Mouse (Mus musculus) heart, postnatal 10 days (tissue): ENCODE data around the gene Epsti1. TPM values are rescaled to one million over a fixed set of nuclear protein-coding genes. Genes with fewer than 3 reads are reported as not detected.

ENCODE experiments used
- DNase-seq, 2 experiments: peaks; one replicate each; pipeline ENCODE4 v3.0.0; 2021
- intact Hi-C: fragments of 180-260 bp; cut with DNase I; formaldehyde crosslinking; loops from one replicate; pipeline ENCODE4 v1.15.1; 2025
- total RNA-seq, 2 experiments: library from RNA; stranded (reverse); gene quantifications; 2 replicates each; pipeline ENCODE4 v1.2.3; 2021

Gene Epsti1
- total RNA-seq, 2 experiments from 2014 or later, result 0.47 to 0.53 TPM

DNA sequence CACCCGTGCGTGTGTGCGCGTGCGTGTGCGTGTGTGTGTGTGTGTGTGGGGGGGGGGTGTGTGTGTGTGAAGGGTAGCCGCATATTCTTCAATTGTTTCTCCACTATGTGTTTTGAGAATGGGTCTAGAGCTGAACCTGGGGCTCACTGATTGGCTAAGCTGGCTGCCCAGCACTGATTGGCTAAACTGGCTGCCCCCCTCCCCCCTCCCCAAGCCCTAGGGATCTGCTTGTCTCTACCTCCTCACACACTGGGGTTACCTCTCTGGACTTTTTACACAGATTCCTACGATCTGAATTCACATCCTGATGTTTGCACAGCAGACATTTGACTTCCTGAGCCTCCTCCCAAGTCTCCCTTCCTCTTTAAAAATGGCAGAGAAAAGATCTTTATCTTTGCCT is 17.6 kb downstream of the Epsti1 start:
- intact Hi-C loops, result loop anchor here (10.0 kb wide), 1 partner anchor 447 kb away; no protein-coding TSS in a partner anchor
- no peak for DNase-seq

DNA sequence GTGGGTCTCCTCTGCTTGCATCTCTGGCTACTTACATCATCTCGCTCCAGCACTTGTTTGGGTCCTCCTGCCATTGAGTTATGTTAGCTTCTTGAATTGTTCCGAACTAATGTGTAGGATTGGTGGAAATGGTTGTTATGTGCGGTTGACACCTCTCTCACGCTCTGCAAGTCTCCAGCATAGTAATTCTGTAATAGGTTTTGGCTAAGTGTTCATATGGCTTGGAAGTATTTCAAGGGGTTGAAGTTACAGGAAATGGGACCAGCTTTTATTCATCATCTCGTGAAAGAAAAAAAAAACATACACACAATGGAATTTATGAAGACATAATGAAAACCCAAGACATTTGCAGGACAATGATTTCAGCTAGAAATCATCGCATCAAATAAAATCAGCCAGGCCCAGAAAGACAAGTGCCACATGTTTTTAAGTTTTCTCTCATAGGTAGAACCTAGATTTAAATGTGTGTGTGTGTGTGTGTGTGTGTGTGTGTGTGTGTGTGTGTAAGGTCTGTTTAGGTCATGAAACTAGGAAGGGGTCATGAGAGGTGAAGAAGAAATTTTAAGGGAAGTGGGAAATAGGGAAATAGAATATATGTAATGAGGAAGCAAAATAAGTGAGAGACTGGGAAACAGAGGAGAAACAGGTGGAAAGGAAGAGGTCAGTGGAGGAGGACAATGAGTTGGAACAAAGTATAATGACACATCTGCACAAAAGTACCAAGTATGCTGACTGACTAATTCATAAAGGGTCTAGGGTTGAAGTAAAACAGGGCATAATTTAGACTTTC is 19.2 kb downstream of the Epsti1 start:
- intact Hi-C loops, result loop anchor here (10.0 kb wide), 1 partner anchor 448 kb away; no protein-coding TSS in a partner anchor
- DNase-seq, result no peak

DNA sequence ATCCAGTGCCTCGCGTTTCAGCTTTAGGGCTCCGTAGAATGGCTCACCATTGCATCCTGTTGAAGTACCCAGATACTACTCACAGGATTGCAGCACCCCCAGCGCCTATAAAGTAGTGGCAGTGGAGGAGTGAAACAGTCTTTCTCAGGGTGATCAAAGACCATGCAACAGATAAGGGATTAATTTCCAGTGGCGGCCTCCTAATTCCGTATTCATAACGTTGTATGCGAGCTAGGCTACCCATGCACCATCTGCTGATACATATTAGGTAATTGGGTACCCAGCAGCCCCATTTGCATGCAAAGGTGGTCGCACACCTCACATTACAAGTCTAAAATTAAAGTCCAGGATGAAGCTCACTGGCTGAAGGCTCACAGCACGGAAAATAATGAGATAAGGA is 21.4 kb downstream of the Epsti1 start:
- intact Hi-C loops, result loop anchor here (5.0 to 10.0 kb wide), 2 partner anchors 451 to 873 kb away; no protein-coding TSS in a partner anchor
- no peak for DNase-seq

DNA sequence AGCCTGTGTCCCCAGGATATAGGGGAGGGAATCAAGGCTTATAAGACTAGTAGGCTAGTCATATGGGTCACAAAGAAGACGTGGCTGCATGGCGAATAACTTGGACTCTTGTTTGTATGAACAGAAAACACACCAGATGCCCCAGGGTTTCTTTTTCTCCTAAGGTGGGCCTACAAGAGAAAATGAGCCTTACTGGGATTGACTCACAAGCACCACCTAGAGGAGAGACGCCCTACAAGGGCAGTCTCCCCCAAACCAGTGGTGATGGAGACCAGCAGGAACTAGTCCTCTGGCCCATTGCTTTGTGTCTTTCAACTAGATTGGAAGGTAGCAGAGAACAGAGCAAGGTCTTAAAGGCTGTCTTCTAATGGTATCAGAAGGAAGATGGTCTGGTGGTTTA is 22.7 kb downstream of the Epsti1 start:
- DNase-seq, result peak; percentile 20 to 53
- intact Hi-C loops, result loop anchor here (5.0 to 10.0 kb wide), 2 partner anchors 452 to 874 kb away; no protein-coding TSS in a partner anchor

DNA sequence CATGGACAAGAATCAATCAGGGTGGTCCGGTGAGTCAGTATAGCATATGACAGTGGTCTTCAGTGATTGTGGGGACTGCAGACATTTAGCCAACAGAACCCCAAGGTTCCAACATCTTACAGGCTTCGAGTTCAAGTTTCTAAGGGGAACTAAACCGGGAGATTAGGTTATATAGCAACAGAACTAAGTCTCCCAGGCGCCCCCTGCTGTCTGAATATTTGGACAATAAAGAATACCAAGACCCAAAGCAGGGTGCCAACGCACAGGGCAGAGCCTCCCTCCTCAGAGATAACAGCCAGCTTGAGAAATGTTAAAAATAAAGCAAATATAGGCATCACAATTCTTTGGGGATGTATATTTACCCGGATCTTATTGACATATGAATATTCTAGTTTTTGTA is 24.0 kb downstream of the Epsti1 start:
- peak; percentile 74 to 82 for DNase-seq
- intact Hi-C loops, result loop anchor here (1.0 to 10.0 kb wide), 3 partner anchors 453 to 876 kb away; no protein-coding TSS in a partner anchor

- intact Hi-C loops, result loop anchor here (1.0 to 10.0 kb wide), 3 partner anchors 454 to 876 kb away; no protein-coding TSS in a partner anchor
- no peak for DNase-seq
Observed at GRCm38 (mm10) chr14:77928653-77929052, 24.6 kb downstream of the Epsti1 start.

- no peak for DNase-seq
- intact Hi-C loops, result loop anchor here (5.0 to 10.0 kb wide), 2 partner anchors 454 to 877 kb away; no protein-coding TSS in a partner anchor
Observed at GRCm38 (mm10) chr14:77929139-77929678, 25.2 kb downstream of the Epsti1 start.

DNA sequence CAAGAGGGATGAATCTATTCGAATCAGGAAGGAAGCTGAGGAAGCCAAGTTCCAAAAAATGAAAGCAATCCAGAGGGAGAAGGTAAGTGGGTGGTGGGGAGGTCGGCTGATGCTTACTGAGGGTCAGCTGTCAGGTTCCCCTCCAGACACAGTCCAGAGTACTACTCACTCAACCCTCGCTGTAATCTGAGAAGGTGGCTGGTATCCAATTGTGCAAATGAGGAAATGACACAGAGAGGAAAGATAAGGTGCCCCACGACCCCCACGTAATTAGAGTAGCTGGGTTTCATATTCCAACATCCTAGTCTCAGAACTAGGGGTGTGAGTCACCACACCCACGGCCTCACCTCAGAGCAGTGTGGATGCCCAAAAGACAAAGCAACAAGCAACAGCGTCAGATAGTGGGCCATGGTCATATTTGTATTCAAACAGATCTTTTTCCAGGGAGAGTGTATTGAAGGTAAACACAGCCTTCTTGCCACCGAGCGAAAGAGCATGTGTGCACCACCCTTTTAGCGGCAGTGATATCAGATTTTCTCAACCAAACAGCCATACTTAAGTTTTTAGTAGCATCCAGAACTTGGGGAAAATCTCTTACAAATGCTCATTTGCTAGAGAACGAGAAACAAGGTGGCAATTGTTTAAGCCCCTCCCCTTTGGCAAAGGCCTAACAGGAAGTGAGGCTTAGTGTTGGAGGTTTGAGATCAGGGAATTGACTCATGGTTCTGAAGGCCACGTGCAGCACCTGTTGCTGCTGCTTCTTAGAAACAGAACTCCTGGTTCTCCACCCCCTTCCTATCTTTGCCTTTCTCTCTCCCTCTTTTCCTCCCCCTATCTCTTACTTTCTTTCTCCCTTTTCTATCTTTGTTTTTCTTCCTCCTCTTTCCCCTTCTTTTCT is 28.4 kb downstream of the Epsti1 start:
- intact Hi-C loops, result no loop called here

DNA sequence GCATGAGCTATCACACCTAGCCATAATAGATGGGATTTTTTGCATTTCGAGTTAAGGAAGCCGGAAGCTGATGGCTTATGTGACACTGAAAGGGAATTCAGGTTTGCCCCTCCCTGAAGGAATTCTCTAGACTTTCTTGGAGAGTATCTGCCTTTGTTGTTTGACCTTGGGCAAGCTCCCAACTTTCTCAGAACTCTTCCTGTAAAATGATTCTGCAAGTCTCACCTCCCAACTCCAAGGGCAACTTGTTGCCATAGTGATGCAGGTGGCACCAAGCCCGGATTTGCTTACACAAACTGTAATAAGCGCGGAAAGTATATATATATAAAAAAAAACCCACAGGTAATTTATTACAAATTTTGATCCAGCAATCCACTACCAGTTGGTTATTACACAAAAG is 29.2 kb downstream of the Epsti1 start:
- peak; percentile 12 to 27 for DNase-seq
- intact Hi-C loops, result no loop called here

More for the DNA sequence above, 28.4 kb downstream of the Epsti1 start:
- no peak for DNase-seq

DNA sequence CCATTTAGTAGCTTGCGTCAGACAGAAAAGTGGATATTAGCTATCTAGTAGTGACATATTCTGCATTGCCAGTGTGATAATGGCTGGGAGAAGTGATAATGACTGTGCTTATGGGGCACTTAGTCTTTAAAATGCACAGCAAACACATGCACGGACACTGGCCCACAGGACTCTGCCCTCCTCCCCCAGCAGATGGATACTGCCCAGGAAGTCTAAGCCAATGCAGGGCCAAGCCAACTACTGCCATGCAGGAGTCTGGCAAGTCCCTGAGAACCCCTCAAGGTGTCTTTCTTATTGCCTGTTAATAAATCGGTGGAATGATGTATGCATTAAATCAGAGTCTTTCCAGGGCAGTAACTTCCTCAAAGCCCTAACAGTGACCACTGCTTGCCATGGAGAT is 30.4 kb downstream of the Epsti1 start:
- intact Hi-C loops, result no loop called here
- DNase-seq, result no peak

- intact Hi-C loops, result no loop called here
- no peak for DNase-seq
Observed at GRCm38 (mm10) chr14:77941105-77941504, 37.1 kb downstream of the Epsti1 start.

DNA sequence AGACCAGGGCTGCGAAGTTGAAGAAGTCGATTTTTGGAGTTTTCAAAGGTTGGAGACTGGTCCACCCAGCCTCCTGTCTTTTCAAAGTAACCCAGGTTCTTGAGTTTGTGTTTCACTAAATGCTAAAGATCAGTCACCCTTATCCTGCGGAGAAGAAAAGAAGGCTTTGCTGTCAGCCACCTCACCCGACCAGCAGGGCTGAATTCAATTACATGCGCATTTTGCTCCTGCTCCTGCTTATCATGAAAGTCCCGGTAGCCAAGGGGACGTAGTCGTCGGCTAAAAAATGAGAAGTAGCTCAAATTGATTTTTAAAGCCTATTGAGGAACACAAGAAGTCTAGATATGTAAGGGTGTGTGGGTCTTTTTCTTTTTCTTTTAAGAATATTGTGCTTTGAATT is 38.2 kb downstream of the Epsti1 start:
- intact Hi-C loops, result no loop called here
- DNase-seq, result no peak

DNA sequence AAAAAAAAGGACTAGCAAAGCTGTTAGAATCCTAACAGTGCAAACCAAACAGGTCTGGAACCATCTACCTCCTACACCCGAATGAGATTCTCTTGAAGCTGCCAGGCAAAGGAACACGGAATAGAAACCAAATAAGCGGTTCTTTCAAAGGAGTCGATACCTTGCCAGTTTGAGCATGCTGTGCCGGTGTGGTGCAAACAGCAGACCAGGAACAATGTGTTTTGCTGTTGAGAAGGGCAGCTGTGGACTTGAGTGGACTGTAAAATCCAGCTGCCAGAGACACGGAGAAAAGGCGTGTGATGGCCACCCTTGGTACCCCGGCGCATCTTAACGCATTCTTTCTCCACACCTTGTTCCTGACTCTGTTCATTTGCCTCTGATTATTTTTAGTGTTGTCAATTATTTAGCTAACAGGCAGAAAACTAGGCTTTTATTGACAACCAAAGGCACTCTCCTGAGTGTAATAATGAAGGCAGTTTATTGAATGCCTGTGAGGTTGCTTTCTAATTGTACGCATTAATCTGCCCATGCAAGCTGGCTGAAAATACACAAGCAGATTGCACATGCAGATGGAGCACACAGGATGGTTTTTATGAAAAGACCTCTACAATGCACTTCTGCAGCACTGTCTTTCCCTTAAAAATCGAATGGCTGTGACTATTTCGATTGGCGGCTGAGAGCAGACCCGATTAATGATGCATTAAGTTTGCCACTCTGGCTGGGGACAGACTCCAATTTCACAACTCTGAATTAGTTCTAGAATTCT is 38.9 kb downstream of the Epsti1 start:
- intact Hi-C loops, result no loop called here
- no peak for DNase-seq

GRCm38 (mm10) chr14:77961741-77962140 is 57.7 kb downstream of the Epsti1 start:
- no peak for DNase-seq
- intact Hi-C loops, result no loop called here

GRCm38 (mm10) chr14:77963525-77963924 is 59.5 kb downstream of the Epsti1 start:
- intact Hi-C loops, result no loop called here
- no peak for DNase-seq

GRCm38 (mm10) chr14:77971355-77971754 is 67.3 kb downstream of the Epsti1 start:
- intact Hi-C loops, result no loop called here
- no peak for DNase-seq

- intact Hi-C loops, result no loop called here
- no peak for DNase-seq
Observed at GRCm38 (mm10) chr14:77974221-77974620, 70.2 kb downstream of the Epsti1 start.

DNA sequence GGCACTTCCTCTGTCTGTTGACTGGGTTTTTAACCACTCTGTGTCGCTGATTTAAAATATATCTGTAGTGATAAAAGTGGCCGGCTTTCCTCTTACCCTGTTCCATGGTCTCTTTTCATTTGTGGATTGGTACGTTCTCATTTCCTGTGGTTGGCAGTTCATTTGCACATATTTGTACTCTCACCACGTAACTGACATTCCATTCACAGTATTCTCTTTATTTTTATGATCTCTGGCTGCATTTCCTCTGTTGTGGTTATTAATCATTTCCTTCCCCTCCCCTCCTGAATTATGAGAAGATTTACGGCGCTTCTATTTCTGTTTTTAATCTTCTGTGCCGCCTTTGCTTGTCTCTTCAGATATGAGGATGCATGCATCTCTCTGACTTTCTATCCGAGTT is 71.7 kb downstream of the Epsti1 start:
- intact Hi-C loops, result no loop called here
- no peak for DNase-seq

DNA sequence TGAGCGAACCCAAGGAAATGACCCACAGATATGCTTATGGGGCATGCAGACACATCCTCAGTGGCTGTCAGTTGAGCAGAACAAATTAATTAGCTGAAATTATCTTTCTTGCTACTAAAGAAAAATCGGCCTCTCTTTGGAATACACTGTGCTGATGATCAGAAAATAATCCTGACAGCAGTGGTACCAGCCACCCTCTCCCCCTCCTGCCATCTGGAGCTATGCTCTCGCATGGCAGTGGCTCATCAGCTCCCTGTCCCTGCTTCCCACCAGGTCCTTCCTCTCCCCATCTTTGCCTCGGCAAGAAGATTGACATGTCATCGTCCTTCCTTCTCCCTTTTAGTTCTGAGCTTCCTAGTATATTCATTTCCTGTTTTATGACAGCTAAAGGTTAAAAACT is 77.5 kb downstream of the Epsti1 start:
- no peak for DNase-seq
- intact Hi-C loops, result no loop called here

- DNase-seq, result no peak
- intact Hi-C loops, result no loop called here
Observed at GRCm38 (mm10) chr14:77997731-77998130, 93.7 kb downstream of the Epsti1 start.
